Mouse (Mus musculus): ENCODE measurements around the gene Litaf.

Gene Litaf

GRCm38 (mm10) chr16:11065431-11065830, 526 bp downstream of the Litaf start:
- DNase-seq: peak in 1 of 2 experiments; percentile 25

- peak; percentile 31 to 36 for DNase-seq
Measured at GRCm38 (mm10) chr16:11064742-11065141, 1.2 kb downstream of the Litaf start.

- no peak for DNase-seq
Measured at GRCm38 (mm10) chr16:11064341-11064740, 1.6 kb downstream of the Litaf start.

GRCm38 (mm10) chr16:11062794-11063721, 2.9 kb downstream of the Litaf start:
- peak; percentile 47 to 48 for DNase-seq

GRCm38 (mm10) chr16:11060645-11061044, 5.3 kb downstream of the Litaf start, which contains the start of gene Snn:
Gene Snn (plus strand): TSS chr16:11060945.
- no peak for DNase-seq

- DNase-seq: no peak
Measured at GRCm38 (mm10) chr16:11055916-11056315, 10.0 kb downstream of the Litaf start.

GRCm38 (mm10) chr16:11054871-11055270, 11.1 kb downstream of the Litaf start:
- peak; percentile 35 to 43 for DNase-seq

- DNase-seq: peak in 1 of 2 experiments; percentile 32
Measured at GRCm38 (mm10) chr16:11054409-11054808, 11.5 kb downstream of the Litaf start.

GRCm38 (mm10) chr16:11051134-11051533, 14.8 kb downstream of the Litaf start:
- DNase-seq: no peak

GRCm38 (mm10) chr16:11050226-11050625, 15.7 kb downstream of the Litaf start:
- DNase-seq: no peak

GRCm38 (mm10) chr16:11047130-11047529, 18.8 kb downstream of the Litaf start:
- DNase-seq: no peak

GRCm38 (mm10) chr16:11046437-11046836, 19.5 kb downstream of the Litaf start:
- DNase-seq: no peak

GRCm38 (mm10) chr16:11043239-11043638, 22.7 kb downstream of the Litaf start:
- DNase-seq: no peak

GRCm38 (mm10) chr16:11040603-11041002, 25.4 kb downstream of the Litaf start:
- no peak for DNase-seq

GRCm38 (mm10) chr16:11035790-11036431, 30.0 kb downstream of the Litaf start:
- peak; percentile 78 for DNase-seq

- DNase-seq: no peak
Measured at GRCm38 (mm10) chr16:11035273-11035672, 30.7 kb downstream of the Litaf start.

- peak; percentile 89 to 91 for DNase-seq
Measured at GRCm38 (mm10) chr16:11034193-11034803, 31.7 kb downstream of the Litaf start.

GRCm38 (mm10) chr16:11031320-11031719, 34.6 kb downstream of the Litaf start:
- DNase-seq: no peak

- DNase-seq: no peak
Measured at GRCm38 (mm10) chr16:11030844-11031243, 35.1 kb downstream of the Litaf start.

GRCm38 (mm10) chr16:11028206-11028605, 37.8 kb downstream of the Litaf start:
- DNase-seq: no peak

- no peak for DNase-seq
Measured at GRCm38 (mm10) chr16:11024841-11025240, 41.1 kb downstream of the Litaf start.

- no peak for DNase-seq
Measured at GRCm38 (mm10) chr16:11023618-11024017, 42.3 kb downstream of the Litaf start.

- DNase-seq: no peak
Measured at GRCm38 (mm10) chr16:11022113-11022489, 43.9 kb downstream of the Litaf start.

All from B cell, adult 2 months (primary cell).